Mouse (Mus musculus): Measurements from ENCODE around the gene Troap.
A peak's percentile ranks its signal among the peaks of the same experiment; 100 is the strongest.

DNA sequence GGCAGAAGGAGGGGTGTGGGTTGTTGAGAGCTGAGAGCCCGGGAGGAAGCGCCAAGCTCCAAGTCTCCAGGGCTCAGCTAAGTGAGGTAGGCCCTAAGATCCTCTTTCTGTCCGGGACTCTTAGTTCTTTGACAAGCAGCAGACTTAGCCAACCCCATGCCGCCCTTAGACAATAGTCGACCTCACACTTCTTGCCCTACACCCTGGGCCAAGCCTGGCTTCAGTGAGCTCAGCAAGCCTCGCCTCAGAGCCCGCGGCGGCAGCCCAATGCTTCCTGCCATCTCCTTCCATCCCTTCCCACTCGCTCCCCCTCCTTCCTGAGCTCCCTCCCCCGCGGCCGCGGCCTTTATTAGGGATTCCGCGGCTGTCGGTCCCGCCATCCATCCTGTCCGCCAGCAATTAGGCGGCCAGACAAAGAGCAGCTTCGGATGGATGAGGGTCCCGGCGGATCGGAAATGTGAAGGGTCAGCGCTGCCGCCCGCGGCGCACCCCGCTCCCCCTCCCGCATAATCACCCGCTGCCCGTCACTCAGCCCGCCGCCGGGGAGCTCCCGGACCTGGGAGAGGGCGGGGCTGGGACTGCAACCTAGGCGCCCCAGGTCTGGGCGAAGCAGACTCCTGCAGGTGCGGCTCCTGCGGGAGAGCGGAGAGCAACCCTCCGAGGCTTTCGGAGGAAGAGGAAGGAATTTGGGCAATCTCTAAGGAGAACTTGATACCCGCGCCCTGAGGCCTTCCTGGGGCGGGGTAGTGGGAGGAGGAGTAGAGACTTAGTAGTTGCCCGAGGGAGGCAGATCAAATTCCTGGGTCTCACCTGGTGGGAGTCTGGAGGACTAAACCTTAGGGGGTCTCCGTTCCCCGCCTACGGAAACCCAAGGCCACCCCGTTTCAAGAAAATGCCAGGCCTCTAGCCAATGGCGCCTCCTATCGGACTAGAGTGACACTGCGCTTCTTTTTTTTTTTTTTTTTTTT, 19.2 kb downstream of the Troap start:
- no peak for TF ChIP-seq HCFC1 (IDR thresholded peaks at IDR 0.05; ENCODE audit: borderline replicate concordance, insufficient read depth, low read length)
- no peak for TF ChIP-seq MAFK (IDR thresholded peaks at IDR 0.05; ENCODE audit: insufficient read depth, low read depth, low read length)
- no peak for TF ChIP-seq ZC3H11A (IDR thresholded peaks at IDR 0.05; ENCODE audit: borderline replicate concordance, low read depth, low read length)
- TF ChIP-seq CHD2 (IDR thresholded peaks at IDR 0.05; ENCODE audit: low read depth, low read length) = no peak
- peak; percentile 96 for TF ChIP-seq ZNF384 (IDR thresholded peaks at IDR 0.05; ENCODE audit: low read depth, low read length)

Data from ES-E14 (cell line).